Mouse (Mus musculus) stomach, embryonic 14.5 days (tissue): Measurements from ENCODE around the gene Vhl. TPM values are rescaled to one million over a fixed set of nuclear protein-coding genes. Genes with fewer than 3 reads are reported as not detected.

ENCODE experiments used
- ATAC-seq: fragments of 200-750 bp; cut with Nextera tagmentation; 2 replicates; pipeline ENCODE4 v1.8.0; 2017; ENCODE audit warnings: low read depth, moderate TSS enrichment; ENCODE audit not compliant: insufficient number of reproducible peaks, insufficient read depth, low FRiP score
- H3K27ac ChIP-seq: fragments of 300-500 bp; sonication (generic); 2 replicates; pipeline ENCODE4 v1.5.1; 2014; ENCODE audit warnings: mild to moderate bottlenecking, low read length, moderate library complexity, mixed read lengths
- H3K27me3 ChIP-seq: fragments of 300-500 bp; sonication (generic); 2 replicates; pipeline ENCODE4 v1.6.1; 2014; ENCODE audit warnings: low read length, control low read depth, mixed read lengths; ENCODE audit not compliant: control insufficient read depth, insufficient read depth
- H3K36me3 ChIP-seq: fragments of 300-500 bp; sonication (generic); 2 replicates; pipeline ENCODE4 v1.6.1; 2014; ENCODE audit warnings: mild to moderate bottlenecking, control low read depth, low read length, moderate library complexity, mixed read lengths; ENCODE audit not compliant: control insufficient read depth, insufficient read depth
- H3K4me1 ChIP-seq: fragments of 300-500 bp; sonication (generic); 2 replicates; pipeline ENCODE4 v1.6.1; 2014; ENCODE audit warnings: low read length, control low read depth, mixed read lengths; ENCODE audit not compliant: control insufficient read depth, insufficient read depth
- H3K4me2 ChIP-seq: fragments of 300-500 bp; sonication (generic); replicated peaks from 2 replicates; pipeline ENCODE4 v1.6.1; 2014; ENCODE audit warnings: low read depth, low read length, control low read depth
- H3K4me3 ChIP-seq: fragments of 300-500 bp; sonication (generic); 2 replicates; pipeline ENCODE4 v1.5.1; 2014; ENCODE audit warnings: low read depth, low read length, control low read depth
- H3K9ac ChIP-seq: fragments of 300-500 bp; sonication (generic); replicated peaks from 2 replicates; pipeline ENCODE4 v1.6.1; 2014; ENCODE audit warnings: low read depth, mild to moderate bottlenecking, control low read depth, low read length, moderate library complexity, mixed read lengths
- H3K9me3 ChIP-seq: fragments of 300-500 bp; sonication (generic); 2 replicates; pipeline ENCODE4 v1.6.1; 2016; ENCODE audit warnings: low read depth, low read length, control low read depth; ENCODE audit not compliant: control insufficient read depth
- WGBS: fragments of 180-500 bp; shearing (Covaris S2); extraction: QIAGEN DNeasy Blood & Tissue Kit; methylation state at CpG from one replicate; pipeline ENCODE4 v1.1.7; 2014; 5-methylcytosine and 5-hydroxymethylcytosine counted together
- polyA plus RNA-seq: library from polyadenylated mRNA; unstranded; fragments of >200 nt; fragmentation: Nextera tagmentation; extraction: Ambion mirVana; gene quantifications from 2 replicates; pipeline ENCODE4 v1.2.1, GENCODE M21; 2014

The Vhl gene
- polyA plus RNA-seq, 1 experiment from 2014 or later: 43.5 TPM

DNA sequence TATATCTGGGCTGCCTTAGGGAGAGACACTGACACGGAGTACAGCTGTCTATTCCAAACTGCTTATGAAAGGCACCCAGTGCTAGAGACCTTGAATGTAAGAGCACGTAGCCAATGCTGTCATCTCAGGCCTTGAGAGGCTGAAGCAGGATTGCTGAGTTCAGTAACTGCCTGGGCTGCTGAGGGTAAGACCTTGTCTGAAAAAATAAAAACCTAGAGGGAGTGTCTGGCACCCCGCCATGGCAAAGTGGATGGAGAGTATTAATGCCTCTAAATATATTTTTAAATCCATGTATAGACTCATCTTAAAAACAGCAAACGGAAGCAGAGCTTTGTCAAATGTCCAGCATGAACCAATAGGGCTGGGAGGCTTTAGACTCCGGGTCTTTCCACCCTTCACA is 23.9 kb upstream of the Vhl start:
- H3K27me3 ChIP-seq: no peaks in the 10 kb centered on the region
- H3K27ac ChIP-seq: no peak overlapping the region
- no peak for ATAC-seq
- H3K4me3 ChIP-seq: no peak overlapping the region
- H3K9ac ChIP-seq: no peak overlapping the region
- no peaks in the 10 kb centered on the region for H3K9me3 ChIP-seq
- no peak overlapping the region for H3K4me2 ChIP-seq
- H3K36me3 ChIP-seq: no peaks in the 10 kb centered on the region; the same call in 1 of the 2 replicates
- 52% methylated on average over 5 of the region's 5 CpGs for WGBS
- H3K4me1 ChIP-seq: peaks cover 5% of the 10 kb centered on the region; the same call in 1 of the 2 replicates

- no peak for ATAC-seq
- H3K4me1 ChIP-seq: peaks cover 8% of the 10 kb centered on the region
- no peak within 1 kb of the TSS for H3K27ac ChIP-seq
- no peaks in the 10 kb centered on the region; the same call in 1 of the 2 replicates for H3K36me3 ChIP-seq
- 48% methylated on average over 23 of the region's 23 CpGs for WGBS
- H3K27me3 ChIP-seq: no peaks in the 10 kb centered on the region
- H3K4me3 ChIP-seq: no peak within 1 kb of the TSS
- no peaks in the 10 kb centered on the region for H3K9me3 ChIP-seq
- H3K9ac ChIP-seq: no peak within 1 kb of the TSS
- 0 out of 2 replicates have a peak within 1 kb of the TSS, but pooled peaks have one; percentile 7 for H3K4me2 ChIP-seq
Observed at GRCm38 (mm10) chr6:113600543-113601139, 23.1 kb upstream of the Vhl start, which contains the start of gene Fancd2os. TSS of gene Fancd2os (minus strand) at chr6:113600715.

GRCm38 (mm10) chr6:113602821-113603220 is 20.9 kb upstream of the Vhl start:
- no peak overlapping the region for H3K27ac ChIP-seq
- no peak overlapping the region for H3K4me2 ChIP-seq
- no peaks in the 10 kb centered on the region for H3K9me3 ChIP-seq
- 89% methylated on average over 6 of the region's 6 CpGs for WGBS
- no peaks in the 10 kb centered on the region for H3K36me3 ChIP-seq
- no peaks in the 10 kb centered on the region for H3K27me3 ChIP-seq
- H3K9ac ChIP-seq: no peak overlapping the region
- H3K4me1 ChIP-seq: peaks cover 15% of the 10 kb centered on the region
- no peak for ATAC-seq
- H3K4me3 ChIP-seq: no peak overlapping the region

DNA sequence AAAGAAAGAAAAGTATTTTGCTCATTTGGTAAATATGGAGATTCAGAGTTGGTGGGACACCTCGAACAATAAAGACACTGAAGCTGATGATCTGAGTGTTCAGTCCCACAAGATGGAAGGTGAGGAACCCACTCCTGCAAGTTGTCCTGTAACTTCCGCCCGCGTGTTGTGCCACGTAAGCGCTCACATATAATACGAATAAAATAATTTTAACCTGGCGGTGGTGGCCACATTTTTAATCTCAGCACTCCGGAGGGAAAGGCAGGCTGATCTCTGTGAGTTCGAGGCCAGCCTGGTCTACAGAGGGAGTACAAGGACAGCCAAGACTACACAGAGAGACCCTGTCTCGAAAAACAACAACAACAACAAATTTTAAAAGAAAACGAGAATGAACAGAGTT is 19.8 kb upstream of the Vhl start:
- ATAC-seq: no peak
- peak overlapping the region; percentile 95 for H3K4me3 ChIP-seq
- 0 out of 2 replicates have a peak overlapping the region, but pooled peaks have one; percentile 25 for H3K9ac ChIP-seq
- H3K36me3 ChIP-seq: no peaks in the 10 kb centered on the region
- no peaks in the 10 kb centered on the region for H3K9me3 ChIP-seq
- H3K4me2 ChIP-seq: peak overlapping the region; percentile 61
- H3K27me3 ChIP-seq: no peaks in the 10 kb centered on the region
- H3K27ac ChIP-seq: peak overlapping the region; percentile 64; the same call in 1 of the 2 replicates
- WGBS: 47% methylated on average over 12 of the region's 12 CpGs
- H3K4me1 ChIP-seq: peaks cover 15% of the 10 kb centered on the region

DNA sequence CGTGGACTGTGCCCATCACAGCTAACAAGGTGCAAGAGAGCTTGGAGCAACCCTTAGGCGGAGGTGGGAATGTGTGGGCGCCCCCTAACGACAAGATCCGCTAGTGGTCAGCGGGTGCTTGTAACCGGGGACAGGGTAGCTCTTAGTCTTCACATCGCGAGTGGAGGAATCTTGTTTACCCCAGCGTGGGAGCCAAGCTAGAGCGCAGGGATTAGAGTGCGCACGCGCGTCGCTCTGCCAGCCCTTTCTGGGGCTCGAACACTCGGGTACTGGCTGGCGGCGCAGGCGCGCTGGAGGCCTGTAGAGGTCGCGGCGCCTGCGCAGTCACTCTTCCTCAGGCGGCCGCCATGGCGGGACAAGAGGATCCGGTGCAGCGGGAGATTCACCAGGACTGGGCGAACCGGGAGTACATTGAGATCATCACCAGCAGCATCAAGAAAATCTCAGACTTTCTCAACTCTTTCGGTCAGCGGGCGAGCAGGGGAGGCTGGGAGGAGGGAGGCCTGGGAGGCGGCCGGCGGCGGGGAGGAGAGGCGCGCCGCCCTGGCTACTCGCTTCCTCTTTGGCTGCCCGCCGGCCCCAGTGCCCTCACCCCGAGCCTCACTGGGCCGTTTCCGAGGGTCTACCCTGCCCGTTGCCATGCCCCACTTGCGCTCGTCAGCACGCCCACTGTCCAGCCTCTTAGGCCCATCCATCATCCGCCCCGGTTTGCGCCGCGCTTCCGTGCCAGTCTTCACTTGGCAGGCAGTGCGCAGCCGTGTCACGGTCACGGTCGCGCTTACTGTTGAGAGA is 19.1 kb upstream of the Vhl start, which contains the start of gene Brk1:
Brk1 (plus strand) TSS at position 341 of the 792 bp plus-strand sequence.
- under 1% methylated on average over 65 of the region's 65 CpGs for WGBS
- peak; percentile 92 for ATAC-seq
- H3K27ac ChIP-seq: peak within 1 kb of the TSS; percentile 64
- H3K9ac ChIP-seq: peak within 1 kb of the TSS; percentile 90
- no peaks in the 10 kb centered on the region for H3K9me3 ChIP-seq
- H3K4me1 ChIP-seq: peaks cover 15% of the 10 kb centered on the region
- H3K36me3 ChIP-seq: peaks cover 3% of the 10 kb centered on the region; the same call in 1 of the 2 replicates
- H3K4me2 ChIP-seq: peak within 1 kb of the TSS; percentile 61
- no peaks in the 10 kb centered on the region for H3K27me3 ChIP-seq
- H3K4me3 ChIP-seq: peak within 1 kb of the TSS; percentile 95

- peaks cover 13% of the 10 kb centered on the region for H3K4me1 ChIP-seq
- H3K9ac ChIP-seq: peak overlapping the region; percentile 90
- no peaks in the 10 kb centered on the region for H3K27me3 ChIP-seq
- H3K27ac ChIP-seq: no peak overlapping the region; the same call in 1 of the 2 replicates
- WGBS: 3% methylated on average over 10 of the region's 10 CpGs
- no peaks in the 10 kb centered on the region for H3K9me3 ChIP-seq
- peak overlapping the region; percentile 95 for H3K4me3 ChIP-seq
- peaks cover 8% of the 10 kb centered on the region; the same call in 1 of the 2 replicates for H3K36me3 ChIP-seq
- H3K4me2 ChIP-seq: peak overlapping the region; percentile 61
- ATAC-seq: no peak
Observed at GRCm38 (mm10) chr6:113605224-113605545, 18.6 kb upstream of the Vhl start.

- H3K27me3 ChIP-seq: no peaks in the 10 kb centered on the region
- no peak for ATAC-seq
- no peak overlapping the region for H3K4me3 ChIP-seq
- no peak overlapping the region for H3K9ac ChIP-seq
- no peaks in the 10 kb centered on the region for H3K9me3 ChIP-seq
- peaks cover 10% of the 10 kb centered on the region for H3K4me1 ChIP-seq
- H3K27ac ChIP-seq: no peak overlapping the region
- H3K36me3 ChIP-seq: peaks cover 12% of the 10 kb centered on the region; the same call in 1 of the 2 replicates
- WGBS: 67% methylated on average over 6 of the region's 6 CpGs
- no peak overlapping the region for H3K4me2 ChIP-seq
Observed at GRCm38 (mm10) chr6:113608871-113609270, 14.9 kb upstream of the Vhl start.

DNA sequence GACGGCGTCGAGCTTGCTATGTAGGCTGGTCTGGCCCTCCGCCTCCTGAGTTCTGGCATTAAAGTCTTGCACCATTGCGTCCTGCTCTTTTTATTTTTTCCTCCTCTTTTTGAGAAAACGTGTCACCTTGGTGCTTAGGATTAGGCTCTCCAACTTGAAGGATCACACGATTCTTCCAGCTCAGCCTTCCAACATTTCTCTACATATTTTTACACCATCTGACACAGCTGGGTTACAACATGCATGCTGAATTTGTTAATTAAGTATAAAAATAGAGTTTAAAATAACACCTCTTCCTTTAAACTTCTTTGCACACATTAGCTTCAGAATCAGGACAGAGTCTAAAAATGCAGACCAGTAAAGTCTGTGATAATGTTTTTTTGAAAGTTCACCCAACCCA is 14.5 kb upstream of the Vhl start:
- Histone ChIP-seq H3K4me2 (no peak overlapping the region), H3K9me3 (no peaks in the 10 kb centered on the region), H3K4me1 (peaks cover 10% of the 10 kb centered on the region), H3K36me3 (peaks cover 16% of the 10 kb centered on the region), H3K27me3 (no peaks in the 10 kb centered on the region), H3K27ac (no peak overlapping the region), H3K4me3 (no peak overlapping the region), H3K9ac (no peak overlapping the region)
- 89% methylated on average over 7 of the region's 7 CpGs for WGBS
- no peak for ATAC-seq
